Comparison of ENCODE assay signal across 8 mouse cellular contexts in the genomic region with DNA sequence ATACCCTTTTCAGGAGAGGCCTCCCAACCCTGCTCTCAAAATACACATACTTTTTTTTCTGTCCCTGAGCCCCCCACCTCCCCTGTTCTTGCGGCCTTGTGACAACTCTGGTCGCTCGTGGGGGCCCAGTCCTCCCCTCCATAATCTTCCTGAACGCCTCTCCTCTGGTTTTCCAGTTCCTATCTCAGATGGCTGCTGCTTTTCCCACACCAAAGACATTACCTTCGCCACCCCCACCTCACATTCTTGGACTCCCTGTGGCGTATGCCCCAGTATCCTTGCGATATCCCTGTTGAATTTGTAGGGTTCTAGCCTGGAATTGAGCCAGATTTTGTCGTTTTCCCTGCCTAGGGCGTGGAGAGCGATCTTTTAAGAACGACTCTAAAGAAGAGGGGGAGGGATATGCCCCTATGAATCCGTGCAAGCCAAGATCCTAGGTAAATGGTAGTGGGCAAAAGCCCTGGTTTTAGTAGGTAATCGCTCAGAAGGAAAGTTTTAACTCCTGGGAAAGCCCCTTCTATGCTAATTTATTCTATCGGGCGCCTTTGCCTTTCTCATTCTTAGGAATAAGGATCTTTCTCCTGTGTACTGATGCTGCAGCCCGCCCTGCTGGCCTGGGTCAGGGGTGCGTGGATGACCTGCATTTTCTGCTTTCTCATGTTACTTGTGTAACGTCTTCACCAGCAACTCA. TPM values are rescaled to one million over a fixed set of nuclear protein-coding genes. Genes with fewer than 3 reads are reported as not detected.
DNase-seq lines count a peak whose midpoint lies in the region; ATAC-seq lines count a peak whose summit lies in the region.

No protein-coding gene starts in this region.

- peak overlapping the region; percentile 94 for H3K4me2 ChIP-seq in forebrain, embryonic 14.5 days (ENCODE audit: low read length)
- peak overlapping the region; percentile 99 for H3K4me2 ChIP-seq in hindbrain, embryonic 13.5 days

- no peaks in the 10 kb centered on the region for H3K9me3 ChIP-seq in forebrain, embryonic 14.5 days (replicated peaks; ENCODE audit: control insufficient read depth, low read length)
- H3K9me3 ChIP-seq in hindbrain, embryonic 13.5 days, result no peaks in the 10 kb centered on the region
- H3K9me3 ChIP-seq in midbrain, embryonic 10.5 days (replicated peaks), result no peaks in the 10 kb centered on the region

- peak; percentile 49 for DNase-seq in cerebellum, adult 11 months
- peak; percentile 46 for DNase-seq in c-Kit-positive CD71-positive TER-119-positive erythroid progenitor cells, embryonic 14.5 days (ENCODE audit: low spot score)
- peak; percentile 47 for DNase-seq in forebrain, embryonic 14.5 days (ENCODE audit: low spot score)
- peak; percentile 20 to 43 for DNase-seq in left cerebral cortex, postnatal 25 days (ENCODE audit: low spot score in 2 of 2)
- DNase-seq in midbrain, embryonic 10.5 days (ENCODE audit: low spot score), result peak; percentile 34
- DNase-seq in spleen, postnatal 10 days (ENCODE audit: low spot score in 2 of 2), result peak; percentile 52 to 61

- no peak for ATAC-seq in cerebellum, adult (ENCODE audit: insufficient number of reproducible peaks, low FRiP score, low TSS enrichment)
- no peak for ATAC-seq in forebrain, embryonic 14.5 days
- ATAC-seq in hindbrain, embryonic 13.5 days (ENCODE audit: low FRiP score), result no peak

- H3K27me3 ChIP-seq in forebrain, embryonic 14.5 days (replicated peaks; ENCODE audit: control insufficient read depth, insufficient read depth, low read length), result no peaks in the 10 kb centered on the region
- no peaks in the 10 kb centered on the region for H3K27me3 ChIP-seq in hindbrain, embryonic 13.5 days
- no peaks in the 10 kb centered on the region for H3K27me3 ChIP-seq in midbrain, embryonic 10.5 days (ENCODE audit: low read depth, poor library complexity, severe bottlenecking)

- H3K27ac ChIP-seq in forebrain, embryonic 14.5 days (ENCODE audit: low read depth, low read length), result peak overlapping the region; percentile 100
- peak overlapping the region; percentile 100 for H3K27ac ChIP-seq in hindbrain, embryonic 13.5 days
- H3K27ac ChIP-seq in midbrain, embryonic 10.5 days (replicated peaks), result peak overlapping the region; percentile 98

- intact Hi-C loops in left cerebral cortex, postnatal 25 days (cut with DNase I), result no loop called here

- under 1% methylated on average over 18 of the region's 18 CpGs for WGBS in forebrain, embryonic 14.5 days
- under 1% methylated on average over 18 of the region's 18 CpGs for WGBS in hindbrain, embryonic 13.5 days
- under 1% methylated on average over 18 of the region's 18 CpGs for WGBS in midbrain, embryonic 10.5 days

- H3K4me1 ChIP-seq in forebrain, embryonic 14.5 days (ENCODE audit: control insufficient read depth, insufficient read depth, low read length), result peaks cover 39% of the 10 kb centered on the region
- H3K4me1 ChIP-seq in hindbrain, embryonic 13.5 days (replicated peaks), result peaks cover 61% of the 10 kb centered on the region
- H3K4me1 ChIP-seq in midbrain, embryonic 10.5 days, result peaks cover 76% of the 10 kb centered on the region

- peak overlapping the region; percentile 98 for H3K4me3 ChIP-seq in forebrain, embryonic 14.5 days (ENCODE audit: low read depth, low read length)
- peak overlapping the region; percentile 83 for H3K4me3 ChIP-seq in hindbrain, embryonic 13.5 days
- H3K4me3 ChIP-seq in midbrain, embryonic 10.5 days, result peak overlapping the region; percentile 99

- H3K36me3 ChIP-seq in forebrain, embryonic 14.5 days (ENCODE audit: control insufficient read depth, insufficient read depth, low read length), result 0 out of 2 replicates have a peak, but pooled peaks cover 3% of the 10 kb centered on the region
- H3K36me3 ChIP-seq in hindbrain, embryonic 13.5 days, result no peaks in the 10 kb centered on the region
- H3K36me3 ChIP-seq in midbrain, embryonic 10.5 days, result peaks cover 5% of the 10 kb centered on the region

- peak overlapping the region; percentile 97 for H3K9ac ChIP-seq in forebrain, embryonic 14.5 days (ENCODE audit: low read length)
- peak overlapping the region; percentile 96 for H3K9ac ChIP-seq in hindbrain, embryonic 13.5 days

RNA-seq across cellular contexts. Expression of gene Setd5, which starts 1.0 kb away (rescaled TPM):
- polyA plus RNA-seq in forebrain, embryonic 14.5 days (2014; fragmentation: Nextera tagmentation; extraction: Ambion mirVana), result 44.1 and 47.6 TPM in 2 replicates
- 51.2 and 54.7 TPM in 2 replicates for polyA plus RNA-seq in hindbrain, embryonic 13.5 days (2015; fragmentation: Nextera tagmentation; extraction: Ambion mirVana)
- 100 to 1,000 TPM; 108 to 122 TPM for total RNA-seq in left cerebral cortex, postnatal 25 days (2021)
- 74.3 and 79.0 TPM in 2 replicates for polyA plus RNA-seq in midbrain, embryonic 10.5 days (2016; fragmentation: Nextera tagmentation; extraction: Ambion mirVana)

RNA-seq across cellular contexts. Expression of gene Thumpd3, which starts 32.2 kb away (rescaled TPM):
- 60.1 and 60.7 TPM in 2 replicates for polyA plus RNA-seq in forebrain, embryonic 14.5 days (2014; fragmentation: Nextera tagmentation; extraction: Ambion mirVana)
- polyA plus RNA-seq in hindbrain, embryonic 13.5 days (2015; fragmentation: Nextera tagmentation; extraction: Ambion mirVana), result 56.4 and 58.8 TPM in 2 replicates
- 10 to 100 TPM; 29.4 TPM for total RNA-seq in left cerebral cortex, postnatal 25 days (2021)
- 73.2 and 74.9 TPM in 2 replicates for polyA plus RNA-seq in midbrain, embryonic 10.5 days (2016; fragmentation: Nextera tagmentation; extraction: Ambion mirVana)
